Mouse (Mus musculus) left cerebral cortex, adult 8-10 months (tissue): ENCODE data around the gene Tet3. TPM values are rescaled to one million over a fixed set of nuclear protein-coding genes. Genes with fewer than 3 reads are reported as not detected.

Source experiments
- DNase-seq, 2 experiments: peaks; one replicate each; pipeline ENCODE4 v3.0.0; 2022; ENCODE audit warnings: low spot score in 2 of 2
- total RNA-seq, 4 experiments: library from RNA; stranded (reverse); gene quantifications; 2 replicates each; pipeline ENCODE4 v1.2.4; 2022

Gene Tet3
- total RNA-seq, 4 experiments from 2014 or later = 54.7 to 62.8 (median 59.4) TPM

- DNase-seq = peak in 1 of 2 experiments; percentile 34
These were observed 19.7 kb upstream of the Tet3 start for GRCm38 (mm10) chr6:83478628-83479027.

- no peak for DNase-seq
These were observed 19.3 kb upstream of the Tet3 start for GRCm38 (mm10) chr6:83478217-83478616.

DNA sequence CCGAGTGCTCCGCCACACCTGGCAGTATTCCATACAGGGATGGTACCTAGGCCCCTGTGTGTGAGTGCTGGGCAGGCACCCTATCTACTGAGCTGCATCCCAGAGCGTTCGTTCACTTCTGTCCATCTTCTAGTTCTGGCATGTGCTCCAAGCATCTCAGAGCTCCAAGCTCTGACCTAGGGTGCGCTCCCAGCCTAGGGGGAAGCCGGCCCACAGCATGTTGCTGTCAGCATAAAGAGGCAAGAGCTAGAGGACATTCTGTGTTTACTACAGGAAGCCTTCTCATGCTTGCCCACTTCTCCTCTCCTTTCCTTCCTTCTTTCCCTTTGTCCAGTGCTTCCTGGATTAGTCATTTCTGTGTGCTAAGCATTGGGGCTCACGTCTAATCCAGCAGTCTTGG, 16.5 kb upstream of the Tet3 start:
- DNase-seq = no peak

DNA sequence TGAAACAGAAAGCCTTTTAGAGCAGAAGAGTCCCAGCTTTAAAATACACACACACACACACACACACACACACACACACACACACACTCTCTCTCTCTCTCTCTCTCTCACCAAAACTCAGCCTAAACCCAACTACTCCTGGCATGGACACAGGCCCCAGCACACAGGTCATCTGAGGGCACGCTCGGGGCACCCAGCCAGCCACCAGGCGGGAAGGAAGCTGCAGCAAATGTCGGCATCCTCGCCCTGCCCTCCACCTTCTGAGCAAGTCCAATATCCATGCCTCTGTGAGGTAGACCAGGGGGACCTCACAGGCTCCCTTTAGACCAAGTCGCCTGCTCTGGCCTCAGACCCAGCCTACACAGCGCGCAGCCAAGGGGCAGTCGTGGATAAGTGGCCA, 14.4 kb upstream of the Tet3 start:
- DNase-seq = no peak

DNA sequence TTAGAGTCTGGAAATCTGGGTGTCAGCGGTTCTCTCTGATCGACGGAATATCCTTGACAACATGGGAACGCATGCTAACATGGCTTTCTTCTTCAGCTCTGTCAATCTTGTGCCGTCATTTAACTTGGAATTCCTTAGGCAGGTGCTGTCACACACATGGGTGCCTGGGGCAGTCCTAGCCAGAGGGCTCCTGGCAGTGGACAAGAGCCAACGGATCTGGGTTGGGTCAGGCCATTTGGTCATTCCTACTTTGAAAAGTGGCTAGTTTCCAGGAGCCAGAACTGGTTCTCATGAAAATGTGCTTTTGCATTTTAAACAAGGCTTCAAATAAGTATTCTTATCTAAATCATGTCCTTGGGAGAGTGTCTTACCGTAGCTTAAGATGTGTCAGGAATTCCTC, 12.9 kb upstream of the Tet3 start:
- no peak for DNase-seq

GRCm38 (mm10) chr6:83464011-83464410, 5.1 kb upstream of the Tet3 start:
- no peak for DNase-seq

DNA sequence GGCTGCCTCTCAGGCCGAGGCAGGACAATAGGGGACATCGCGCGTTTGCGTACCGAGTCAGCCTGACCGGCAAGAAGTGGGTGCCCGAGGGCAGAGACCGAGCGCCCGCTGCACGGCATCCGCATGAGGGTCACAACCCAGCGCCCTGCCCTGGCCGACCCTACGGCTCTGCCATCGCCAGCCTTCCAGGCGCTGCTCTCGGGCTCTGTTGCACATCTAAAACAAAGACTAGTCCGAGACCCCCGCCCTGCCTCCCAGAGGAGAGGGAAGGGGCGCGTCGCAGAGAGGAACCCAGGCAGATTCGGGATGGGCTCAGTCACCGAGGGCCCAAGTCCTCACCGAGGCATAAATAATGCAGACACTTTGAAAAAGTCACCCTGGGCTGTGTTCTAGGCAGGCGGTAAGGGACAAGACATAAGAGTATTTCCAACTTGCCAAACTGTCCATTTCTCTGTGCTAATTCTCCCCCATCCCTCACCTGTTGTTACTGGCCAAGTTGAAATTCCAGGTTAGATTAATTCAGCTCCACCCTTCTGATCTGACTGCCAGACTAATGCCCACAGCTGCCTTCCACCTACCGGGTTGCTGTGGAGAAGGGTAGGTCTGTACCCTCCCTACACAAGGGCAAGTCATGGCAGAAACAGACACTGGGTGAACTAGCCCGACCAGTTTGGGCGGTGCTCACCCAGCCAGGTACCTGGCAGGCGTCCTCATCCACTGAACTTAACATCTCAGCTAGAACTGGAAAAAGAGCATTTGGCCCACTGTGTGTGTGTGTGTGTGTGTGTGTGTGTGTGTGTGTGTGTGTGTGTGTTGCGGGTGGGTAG, 1.7 kb downstream of the Tet3 start:
- DNase-seq = no peak

DNA sequence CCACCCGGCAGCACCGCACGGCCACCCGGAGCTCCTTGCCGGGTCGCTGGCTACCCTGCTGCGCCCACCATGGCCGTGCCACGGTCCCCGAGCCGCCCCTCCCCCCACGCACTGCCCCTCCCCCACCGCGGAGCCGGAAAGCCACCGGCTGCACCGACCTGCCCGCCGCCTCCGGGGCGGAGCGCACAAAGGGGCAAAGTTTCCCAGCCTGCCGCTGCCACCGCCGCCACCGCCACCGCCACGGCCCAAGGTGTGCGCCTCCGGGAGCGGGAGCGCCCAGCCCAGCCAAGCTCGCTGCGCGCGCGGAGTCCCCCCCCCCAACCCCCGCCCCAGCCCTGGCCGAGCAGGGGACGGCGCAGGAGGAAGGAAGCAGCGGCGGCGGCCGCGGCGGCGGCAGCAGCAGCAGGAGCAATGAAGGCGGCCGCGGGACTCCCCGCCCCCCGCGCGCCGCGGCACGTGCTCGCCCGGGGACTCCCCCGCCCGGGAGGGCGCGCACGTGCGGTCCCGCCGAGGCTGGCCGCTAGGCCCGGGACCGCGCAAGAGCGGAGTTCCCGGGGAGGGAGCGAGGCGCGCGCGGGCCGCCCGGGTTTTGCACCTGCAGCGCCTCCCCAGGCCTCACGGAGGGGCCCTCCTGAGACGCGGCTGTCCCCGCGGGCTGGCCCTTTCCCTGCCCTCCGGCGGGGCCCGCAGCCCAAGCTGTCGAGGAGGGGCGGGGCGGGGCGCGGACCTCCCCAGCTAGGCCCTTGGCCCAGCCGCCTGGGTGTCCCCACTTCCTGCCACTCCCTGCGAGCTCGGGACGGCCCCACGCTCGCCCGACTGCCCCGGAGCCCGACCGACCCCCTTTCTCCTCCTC, 2.5 kb downstream of the Tet3 start:
- DNase-seq = peak in 1 of 2 experiments; percentile 59

GRCm38 (mm10) chr6:83455328-83456130, 3.4 kb downstream of the Tet3 start:
- no peak for DNase-seq

- no peak for DNase-seq
These were observed 5.2 kb downstream of the Tet3 start for GRCm38 (mm10) chr6:83453706-83454105.

DNA sequence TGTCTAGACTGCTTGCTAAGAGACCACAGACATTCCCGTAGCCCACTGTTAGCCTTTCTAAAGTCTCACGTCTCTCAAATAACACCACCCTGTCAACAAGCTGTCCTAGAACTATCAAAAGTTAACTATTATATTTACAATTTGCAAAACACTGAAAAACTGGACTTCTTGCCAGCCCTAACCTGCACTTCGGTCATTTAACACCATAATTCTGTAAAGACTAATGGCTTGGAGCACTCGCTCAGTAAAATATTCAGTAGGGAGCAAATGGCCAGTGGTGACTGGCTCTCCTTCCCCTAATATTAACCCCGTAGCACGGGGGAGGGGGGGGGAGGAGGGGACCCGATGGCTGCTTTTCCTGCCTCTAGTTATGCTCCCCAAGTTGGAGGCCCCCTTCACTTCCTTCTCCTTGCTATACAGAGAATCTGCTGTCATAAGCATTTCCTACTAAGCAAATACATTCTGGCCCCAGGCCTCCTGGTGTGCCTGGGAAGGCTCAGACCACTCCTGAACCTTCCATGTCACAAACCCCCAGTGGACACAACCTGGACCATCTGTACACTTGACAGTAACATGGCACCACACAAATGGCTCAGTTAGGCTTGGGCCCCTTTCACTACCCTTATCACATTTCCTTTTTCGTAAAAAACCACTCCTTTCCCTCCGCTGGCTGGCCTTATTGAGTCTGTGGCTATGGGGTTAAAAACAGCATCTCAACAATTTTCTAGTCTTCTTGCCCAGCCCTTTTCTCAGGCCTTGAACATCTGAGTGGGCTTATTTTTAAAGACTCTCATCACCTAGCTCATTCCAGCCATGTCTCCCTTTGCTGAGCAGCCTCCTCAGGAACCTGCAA, 8.2 kb downstream of the Tet3 start:
- no peak for DNase-seq

DNA sequence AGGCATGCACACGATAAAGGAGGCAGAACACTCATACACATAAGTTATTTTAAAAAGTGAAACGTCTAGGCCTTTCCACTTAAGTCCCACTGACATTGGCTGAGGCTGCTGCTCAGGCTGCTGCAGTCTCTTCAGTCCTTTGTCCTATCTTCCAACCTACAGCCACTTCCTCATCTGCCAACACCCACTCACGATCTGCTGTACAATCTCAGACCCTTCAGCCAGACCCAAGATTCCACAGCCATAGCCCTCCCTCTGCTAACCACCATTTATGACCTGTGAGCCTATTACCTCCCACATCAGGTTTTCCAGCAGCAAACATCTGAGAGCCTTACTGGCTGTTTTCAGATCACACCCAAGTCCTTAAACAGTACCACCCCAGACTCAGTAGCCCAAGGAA, 9.4 kb downstream of the Tet3 start:
- no peak for DNase-seq

- no peak for DNase-seq
These were observed 10.0 kb downstream of the Tet3 start for GRCm38 (mm10) chr6:83448911-83449310.

GRCm38 (mm10) chr6:83447031-83447430, 11.9 kb downstream of the Tet3 start:
- DNase-seq = no peak

GRCm38 (mm10) chr6:83445796-83446195, 13.1 kb downstream of the Tet3 start:
- no peak for DNase-seq

DNA sequence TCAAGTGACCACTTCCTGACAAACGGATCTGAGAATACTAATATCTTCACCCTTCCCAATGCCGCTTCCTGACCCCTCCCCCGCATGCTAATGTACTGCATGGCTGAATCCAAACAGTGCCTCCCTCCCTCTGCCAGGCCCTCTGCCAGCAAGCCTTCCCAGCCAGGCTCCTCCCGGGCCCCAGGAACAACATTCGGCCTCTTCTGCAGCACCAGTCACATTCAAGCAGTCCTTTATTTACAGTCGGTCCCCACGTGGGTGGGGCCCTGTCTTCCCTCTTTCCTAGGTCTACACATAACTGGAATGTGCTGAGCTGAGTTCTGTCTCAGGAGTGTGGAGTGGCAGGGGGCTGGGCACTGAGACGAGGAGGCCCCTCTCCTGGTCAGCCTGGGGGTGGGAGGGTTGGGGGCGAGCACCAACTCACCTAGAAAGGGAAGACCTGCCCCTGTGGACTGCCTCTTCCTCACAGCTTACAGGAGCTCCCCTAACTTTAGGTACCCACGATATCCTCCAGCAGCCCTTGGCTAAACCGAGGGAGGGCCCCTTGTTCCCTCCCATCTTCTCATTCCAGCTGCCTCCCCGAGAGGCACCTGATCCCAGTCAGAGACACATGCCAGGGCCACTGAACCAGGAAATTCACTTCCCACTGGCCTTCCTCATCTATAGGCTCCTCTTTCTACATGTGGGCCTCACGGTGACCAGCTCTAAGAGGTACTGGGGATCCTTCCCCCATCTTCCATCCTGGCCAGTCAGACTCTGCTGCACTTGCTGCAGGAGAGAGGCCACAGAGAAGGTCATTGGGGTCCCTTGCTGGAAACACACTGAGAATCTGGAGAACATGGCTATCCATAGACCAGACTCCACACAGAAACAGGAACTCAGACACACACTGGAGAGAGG, 15.2 kb downstream of the Tet3 start:
- DNase-seq = peak in 1 of 2 experiments; percentile 73

GRCm38 (mm10) chr6:83442639-83443038, 16.2 kb downstream of the Tet3 start:
- peak in 1 of 2 experiments; percentile 53 for DNase-seq

- DNase-seq = peak; percentile 72 to 90
These were observed 17.4 kb downstream of the Tet3 start for GRCm38 (mm10) chr6:83441259-83442061.
